Mouse (Mus musculus) limb, embryonic 15.5 days (tissue): Measurements from ENCODE around the gene Olfr167. TPM values are rescaled to one million over a fixed set of nuclear protein-coding genes. Genes with fewer than 3 reads are reported as not detected.
"Not testable (repeated sequence)": the region's sequence is repeated elsewhere in the genome, so short reads cannot be mapped to it uniquely, and the experiment has no call there.

Experiments used
- ATAC-seq: fragments of 200-750 bp; cut with Nextera tagmentation; 2 replicates; pipeline ENCODE4 v1.8.0; 2017; ENCODE audit warnings: low read depth, moderate TSS enrichment; ENCODE audit not compliant: insufficient number of reproducible peaks, low FRiP score, low TSS enrichment
- H3K27ac ChIP-seq: fragments of 300-500 bp; sonication (generic); 2 replicates; pipeline ENCODE4 v1.5.1; 2015; ENCODE audit warnings: moderate library complexity, mild to moderate bottlenecking, inconsistent platforms
- H3K27me3 ChIP-seq: fragments of 300-500 bp; sonication (generic); 2 replicates; pipeline ENCODE4 v1.6.1; 2015; ENCODE audit warnings: inconsistent platforms
- H3K36me3 ChIP-seq: fragments of 300-500 bp; sonication (generic); 2 replicates; pipeline ENCODE4 v1.6.1; 2015; ENCODE audit warnings: inconsistent platforms
- H3K4me1 ChIP-seq: fragments of 300-500 bp; sonication (generic); 2 replicates; pipeline ENCODE4 v1.6.1; 2015; ENCODE audit warnings: inconsistent platforms
- H3K4me2 ChIP-seq: fragments of 300-500 bp; sonication (generic); 2 replicates; pipeline ENCODE4 v1.6.1; 2015; ENCODE audit warnings: mild to moderate bottlenecking, inconsistent platforms
- H3K4me3 ChIP-seq: fragments of 300-500 bp; sonication (generic); 2 replicates; pipeline ENCODE4 v1.5.1; 2015; ENCODE audit warnings: mild to moderate bottlenecking, inconsistent platforms
- H3K9ac ChIP-seq: fragments of 300-500 bp; sonication (generic); 2 replicates; pipeline ENCODE4 v1.6.1; 2015; ENCODE audit warnings: inconsistent platforms
- H3K9me3 ChIP-seq: fragments of 300-500 bp; sonication (generic); 2 replicates; pipeline ENCODE4 v1.6.1; 2016; ENCODE audit warnings: inconsistent platforms
- WGBS: fragments of 180-500 bp; shearing (Covaris S2); methylation state at CpG from one replicate; pipeline ENCODE4 v1.1.7; 2015; 5-methylcytosine and 5-hydroxymethylcytosine counted together
- polyA plus RNA-seq: library from polyadenylated mRNA; unstranded; fragments of >200 nt; fragmentation: Nextera tagmentation; extraction: Ambion mirVana; gene quantifications from 2 replicates; pipeline ENCODE4 v1.2.1, GENCODE M21; 2015

The Olfr167 gene
- polyA plus RNA-seq: not detected in 2 replicates

- H3K4me2 ChIP-seq: no peak within 1 kb of the TSS
- WGBS: 94% methylated on average over 2 of the region's 2 CpGs
- H3K9me3 ChIP-seq: no peaks in the 10 kb centered on the region
- ATAC-seq: no peak
- no peaks in the 10 kb centered on the region for H3K27me3 ChIP-seq
- H3K4me3 ChIP-seq: no peak within 1 kb of the TSS
- no peak within 1 kb of the TSS for H3K27ac ChIP-seq
- H3K4me1 ChIP-seq: no peaks in the 10 kb centered on the region
- H3K36me3 ChIP-seq: no peaks in the 10 kb centered on the region
- no peak within 1 kb of the TSS for H3K9ac ChIP-seq
These were observed at the start of gene Olfr167 for GRCm38 (mm10) chr16:19522166-19522565. Gene Olfr167, minus strand, starts transcription at chr16:19522266.

GRCm38 (mm10) chr16:19571709-19572108, 49.6 kb upstream of the Olfr167 start, which contains the start of gene Olfr169:
Gene Olfr169, minus strand, starts transcription at chr16:19571809.
- H3K9me3 ChIP-seq, H3K27me3 ChIP-seq, H3K4me1 ChIP-seq, H3K4me3 ChIP-seq, H3K27ac ChIP-seq, H3K4me2 ChIP-seq, H3K9ac ChIP-seq, H3K36me3 ChIP-seq, ATAC-seq: not testable (repeated sequence)
- 88% methylated on average over 2 of the region's 2 CpGs for WGBS

- not testable (repeated sequence) for ATAC-seq, H3K4me3 ChIP-seq, H3K4me2 ChIP-seq, H3K9me3 ChIP-seq, H3K36me3 ChIP-seq, H3K9ac ChIP-seq, H3K27me3 ChIP-seq, H3K4me1 ChIP-seq, H3K27ac ChIP-seq
- 76% methylated on average over 7 of the region's 7 CpGs for WGBS
These were observed 31.4 kb upstream of the Olfr167 start for GRCm38 (mm10) chr16:19553429-19553828.

- not testable (repeated sequence) for H3K9ac ChIP-seq, H3K36me3 ChIP-seq, H3K4me1 ChIP-seq, H3K27ac ChIP-seq, H3K4me3 ChIP-seq, H3K9me3 ChIP-seq, H3K27me3 ChIP-seq, ATAC-seq, H3K4me2 ChIP-seq
- WGBS: 79% methylated on average over 3 of the region's 3 CpGs
These were observed 30.2 kb upstream of the Olfr167 start for GRCm38 (mm10) chr16:19552246-19552645.

GRCm38 (mm10) chr16:19535455-19535854, 13.4 kb upstream of the Olfr167 start, which contains the start of gene Olfr168:
Gene Olfr168, minus strand, starts transcription at chr16:19535555.
- Histone ChIP-seq H3K27me3 (no peaks in the 10 kb centered on the region), H3K9me3 (no peaks in the 10 kb centered on the region), H3K9ac (no peak within 1 kb of the TSS), H3K36me3 (no peaks in the 10 kb centered on the region), H3K4me3 (no peak within 1 kb of the TSS), H3K27ac (no peak within 1 kb of the TSS), H3K4me2 (no peak within 1 kb of the TSS), H3K4me1 (no peaks in the 10 kb centered on the region)
- ATAC-seq: no peak

- no peak for ATAC-seq
- no peak within 1 kb of the TSS for H3K4me2 ChIP-seq
- H3K9me3 ChIP-seq: no peaks in the 10 kb centered on the region
- no peaks in the 10 kb centered on the region for H3K27me3 ChIP-seq
- no peak within 1 kb of the TSS for H3K9ac ChIP-seq
- H3K36me3 ChIP-seq: no peaks in the 10 kb centered on the region
- H3K27ac ChIP-seq: no peak within 1 kb of the TSS
- no peak within 1 kb of the TSS for H3K4me3 ChIP-seq
- no peaks in the 10 kb centered on the region for H3K4me1 ChIP-seq
These were observed 38.7 kb downstream of the Olfr167 start, which contains the start of gene Olfr166 for GRCm38 (mm10) chr16:19483394-19483793. Gene Olfr166, plus strand, starts transcription at chr16:19483694.

- no peak for ATAC-seq
- no peaks in the 10 kb centered on the region for H3K9me3 ChIP-seq
- H3K27ac ChIP-seq: no peak overlapping the region
- WGBS: 100% methylated on average over 1 of the region's 1 CpGs
- no peaks in the 10 kb centered on the region for H3K4me1 ChIP-seq
- no peak overlapping the region for H3K4me2 ChIP-seq
- no peak overlapping the region for H3K4me3 ChIP-seq
- H3K9ac ChIP-seq: no peak overlapping the region
- H3K36me3 ChIP-seq: no peaks in the 10 kb centered on the region
- no peaks in the 10 kb centered on the region for H3K27me3 ChIP-seq
These were observed 57.7 kb downstream of the Olfr167 start for GRCm38 (mm10) chr16:19464365-19464764.

Other genes starting within 250 kb of the Olfr167 start
- gene Olfr164, start 208.2 kb downstream of the Olfr167 start, polyA plus RNA-seq: not detected in 2 replicates
- not detected in 2 replicates for gene Olfr165, start 99.1 kb downstream of the Olfr167 start, polyA plus RNA-seq
- not detected in 2 replicates for gene Olfr166, start 38.6 kb downstream of the Olfr167 start, polyA plus RNA-seq
- gene Olfr168, start 13.3 kb upstream of the Olfr167 start, polyA plus RNA-seq: not detected in 2 replicates
- gene Olfr169, start 49.5 kb upstream of the Olfr167 start, polyA plus RNA-seq: not detected in 2 replicates
- gene Olfr170, start 89.6 kb upstream of the Olfr167 start, polyA plus RNA-seq: not detected in 2 replicates
- not detected in 2 replicates for gene Olfr171, start 107.7 kb upstream of the Olfr167 start, polyA plus RNA-seq
- gene Lamp3, start 184.1 kb upstream of the Olfr167 start, polyA plus RNA-seq: not detected in 2 replicates
- gene B3gnt5, start 237.9 kb upstream of the Olfr167 start, polyA plus RNA-seq: 12.2 and 13.5 TPM in 2 replicates